Mouse (Mus musculus): ENCODE results near the gene Jak2.

The Jak2 gene

GRCm38 (mm10) chr19:29297366-29297765 is 45.7 kb downstream of the Jak2 start:
- in situ Hi-C loops (cut with MseI, MboI): no loop called here

DNA sequence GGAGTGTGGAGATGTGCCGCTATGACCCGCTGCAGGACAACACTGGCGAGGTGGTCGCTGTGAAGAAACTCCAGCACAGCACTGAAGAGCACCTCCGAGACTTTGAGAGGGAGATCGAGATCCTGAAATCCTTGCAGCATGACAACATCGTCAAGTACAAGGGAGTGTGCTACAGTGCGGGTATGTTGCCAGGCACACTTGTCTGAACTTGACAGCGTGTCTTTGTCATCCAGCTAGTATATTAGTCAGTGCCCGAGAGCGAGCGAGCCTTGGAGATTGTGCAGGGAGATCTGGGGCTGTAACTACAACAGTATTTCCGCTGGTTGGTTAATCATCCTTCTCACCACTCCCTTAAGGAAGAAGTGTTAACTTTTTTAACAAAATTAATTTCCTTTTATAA is 49.3 kb downstream of the Jak2 start:
- in situ Hi-C loops (cut with MseI, MboI): no loop called here

DNA sequence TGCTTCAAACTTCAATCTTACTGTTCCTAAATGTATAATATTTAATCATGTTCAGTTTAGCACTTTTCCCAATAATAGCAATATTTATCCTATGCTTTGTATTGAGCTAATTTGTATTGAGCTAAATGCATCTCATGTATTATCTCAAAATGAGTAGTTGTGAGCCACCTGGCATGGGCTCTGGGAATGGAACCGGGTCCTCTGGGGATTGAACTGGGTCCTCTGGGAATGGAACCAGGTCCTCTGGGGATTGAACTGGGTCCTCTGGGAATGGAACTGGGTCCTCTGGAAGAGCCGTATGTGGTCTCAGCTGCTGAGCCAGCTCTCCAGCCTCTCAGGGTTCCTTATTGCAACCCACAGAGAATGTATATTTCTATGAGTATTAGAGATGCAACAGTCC is 50.5 kb downstream of the Jak2 start:
- in situ Hi-C loops (cut with MseI, MboI): no loop called here

- in situ Hi-C loops (cut with MseI, MboI): no loop called here
Measured at GRCm38 (mm10) chr19:29308832-29309231, 57.2 kb downstream of the Jak2 start.

GRCm38 (mm10) chr19:29311791-29312190 is 60.2 kb downstream of the Jak2 start:
- in situ Hi-C loops (cut with MseI, MboI): no loop called here

DNA sequence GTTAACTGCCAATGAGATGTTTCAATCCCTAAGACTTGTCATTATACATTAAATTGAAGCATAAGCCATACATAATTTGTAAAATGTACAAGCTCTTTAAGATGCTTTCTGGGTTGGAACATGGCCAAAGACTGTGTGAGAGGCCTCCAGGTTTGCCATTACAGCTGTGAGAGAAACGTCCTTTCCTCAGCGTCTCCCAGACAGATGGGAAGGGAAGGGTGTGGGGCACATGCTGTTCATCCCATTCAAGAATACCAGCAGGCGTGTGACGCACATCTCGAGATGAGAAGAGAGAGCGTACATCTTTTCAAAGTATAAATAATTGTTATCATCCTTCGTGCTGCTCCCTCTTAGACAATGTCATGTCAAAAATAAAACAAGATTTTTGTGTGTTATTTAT is 61.0 kb downstream of the Jak2 start:
- in situ Hi-C loops (cut with MseI, MboI): no loop called here

DNA sequence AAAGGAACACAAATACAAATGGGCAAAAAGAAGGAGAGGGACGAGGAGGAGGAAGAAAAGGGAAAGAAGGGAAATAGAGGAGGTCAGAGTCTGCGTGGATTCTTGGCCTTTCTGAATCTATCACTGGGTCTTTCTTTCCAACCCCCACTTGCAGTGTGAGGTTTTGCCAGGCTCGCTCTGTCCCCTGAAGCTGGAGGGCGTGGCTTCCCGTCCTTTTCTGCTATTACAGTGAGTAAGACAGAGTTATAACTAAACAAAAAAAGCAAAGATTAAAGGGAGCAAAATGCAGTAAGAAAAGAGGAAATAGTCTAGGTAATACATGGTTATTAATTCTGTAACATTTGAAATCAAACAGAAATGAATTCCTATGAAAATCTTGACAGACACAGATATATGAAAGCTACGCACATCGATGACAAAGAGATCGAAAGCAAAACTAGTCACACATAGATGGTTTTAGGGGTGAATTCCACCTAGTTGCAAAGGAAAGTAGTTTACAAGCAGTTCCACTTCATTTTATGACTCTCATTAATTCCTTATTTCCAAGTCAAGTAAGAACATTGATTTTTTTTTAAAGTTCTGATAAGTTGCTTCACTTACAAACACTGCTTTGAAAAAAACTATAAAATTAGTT is 71.9 kb downstream of the Jak2 start:
- in situ Hi-C loops (cut with MseI, MboI): no loop called here

DNA sequence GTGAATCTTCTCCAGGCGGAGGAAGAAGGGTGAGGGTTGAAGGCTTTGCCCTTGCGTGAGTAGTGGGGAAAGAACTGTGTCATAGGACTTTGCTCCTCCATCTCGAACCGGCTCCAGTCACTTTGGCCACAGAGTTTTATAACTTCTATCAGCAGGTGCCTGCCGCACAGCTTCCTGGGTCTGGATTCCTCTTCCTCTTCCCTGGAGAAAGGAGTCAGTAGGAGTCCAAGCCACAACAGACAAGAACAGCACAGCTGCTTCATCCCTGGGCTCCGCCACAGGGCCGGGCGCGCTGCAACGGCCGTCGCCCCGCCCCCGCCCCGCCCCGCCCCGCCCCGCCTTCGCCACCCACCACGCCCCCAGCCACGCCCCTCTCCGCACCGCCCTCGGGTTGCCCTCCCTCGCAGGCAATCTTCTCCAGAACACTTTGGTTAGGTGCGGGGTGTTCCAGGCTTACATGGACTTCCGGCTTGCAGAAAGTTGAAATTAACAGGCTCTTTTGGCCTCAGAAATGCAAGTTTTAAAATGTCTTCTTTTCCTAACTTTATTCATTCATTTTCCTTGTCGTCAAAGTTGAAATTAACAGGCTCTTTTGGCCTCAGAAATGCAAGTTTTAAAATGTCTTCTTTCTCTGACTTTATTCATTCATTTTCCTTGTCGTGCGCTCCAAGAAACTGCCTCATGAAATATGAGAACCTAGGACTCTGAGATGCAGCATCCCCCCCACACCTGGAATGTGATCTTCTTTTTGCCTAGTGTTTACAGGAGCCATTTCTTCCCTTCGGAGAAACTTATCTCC is 73.6 kb downstream of the Jak2 start, which contains the start of gene Insl6:
TSS of gene Insl6 (minus strand) at position 304 of the 799 bp plus-strand sequence.
- in situ Hi-C loops (cut with MseI, MboI): no loop called here

- in situ Hi-C loops (cut with MseI, MboI): no loop called here
Measured at GRCm38 (mm10) chr19:29325852-29326180, 74.2 kb downstream of the Jak2 start.

GRCm38 (mm10) chr19:29326396-29326795 is 74.8 kb downstream of the Jak2 start:
- in situ Hi-C loops (cut with MseI, MboI): no loop called here

DNA sequence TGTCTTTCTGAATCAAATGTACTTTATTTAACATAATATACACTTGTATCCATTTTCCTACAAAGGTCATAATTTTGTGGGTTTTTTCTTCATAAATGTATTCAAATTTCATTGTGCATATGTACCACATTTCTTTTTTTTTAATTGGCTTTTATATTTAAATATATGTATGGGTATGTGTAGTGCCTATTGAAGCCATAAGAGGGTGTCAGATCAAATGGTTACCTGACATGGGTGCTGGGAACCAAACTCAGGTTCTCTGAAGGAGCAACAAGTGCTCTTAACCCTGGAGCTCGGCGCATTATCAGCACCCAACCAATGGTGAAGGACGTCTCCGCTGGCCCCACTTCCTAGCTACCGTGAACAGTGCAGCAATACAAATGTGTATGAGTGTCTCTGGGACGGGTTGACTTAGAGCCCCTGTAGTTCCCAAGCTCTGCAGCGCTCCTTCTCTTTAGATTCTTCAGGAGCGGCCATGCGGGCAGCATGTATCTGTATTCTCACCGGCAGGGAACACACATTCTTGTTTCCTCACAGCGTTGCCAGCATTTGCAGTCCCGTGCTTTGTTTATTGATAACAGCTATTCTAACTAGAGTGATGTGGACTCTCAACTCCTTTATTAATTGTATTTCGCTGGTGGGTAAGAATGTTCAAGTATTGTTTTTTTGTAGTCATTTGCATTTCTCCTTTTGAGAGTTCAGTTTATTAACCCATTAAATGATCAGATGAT is 75.4 kb downstream of the Jak2 start:
- in situ Hi-C loops (cut with MseI, MboI): no loop called here

- in situ Hi-C loops (cut with MseI, MboI): no loop called here
Measured at GRCm38 (mm10) chr19:29334068-29334745, 82.6 kb downstream of the Jak2 start, which contains the start of gene Rln1. TSS of gene Rln1 (minus strand) at chr19:29334670.

- in situ Hi-C loops (cut with MseI, MboI): no loop called here
Measured at GRCm38 (mm10) chr19:29336624-29337023, 85.0 kb downstream of the Jak2 start.

GRCm38 (mm10) chr19:29341029-29341428 is 89.4 kb downstream of the Jak2 start:
- in situ Hi-C loops (cut with MseI, MboI): no loop called here

DNA sequence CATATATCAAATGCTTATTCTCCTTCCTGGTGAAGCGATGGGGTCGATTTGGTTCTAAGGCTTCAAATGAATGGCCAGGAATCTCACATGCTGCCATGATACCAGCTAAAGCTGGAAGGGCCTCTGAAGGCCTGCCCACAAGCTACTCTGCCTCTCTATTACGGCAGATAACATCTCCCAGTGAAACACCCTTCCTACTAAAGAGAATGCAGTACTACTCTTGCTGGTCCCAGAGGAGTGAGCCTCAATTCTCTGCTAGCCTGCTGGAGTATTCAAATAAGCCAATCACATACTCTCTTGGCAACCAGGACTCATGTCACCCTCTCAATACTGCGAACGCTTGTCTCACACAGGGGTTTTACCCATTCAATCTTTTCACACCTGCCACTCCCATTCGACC is 90.7 kb downstream of the Jak2 start:
- in situ Hi-C loops (cut with MseI, MboI): no loop called here

DNA sequence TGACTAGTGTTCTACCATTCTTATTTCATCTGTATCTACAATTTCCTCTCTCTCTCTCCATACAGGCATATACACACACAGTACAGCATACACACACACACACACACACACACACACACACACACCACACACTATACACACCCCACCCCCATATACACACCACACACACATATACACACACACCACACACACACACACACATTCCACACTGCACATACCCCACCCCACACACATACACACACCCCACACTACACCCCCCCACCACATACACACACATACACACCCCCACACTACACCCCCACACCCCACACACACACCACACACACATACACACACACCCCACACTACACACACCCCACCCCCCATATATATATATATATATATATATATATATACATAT is 93.2 kb downstream of the Jak2 start:
- in situ Hi-C loops (cut with MseI, MboI): no loop called here

GRCm38 (mm10) chr19:29345636-29346035 is 94.0 kb downstream of the Jak2 start:
- in situ Hi-C loops (cut with MseI, MboI): no loop called here

GRCm38 (mm10) chr19:29350991-29351390 is 99.4 kb downstream of the Jak2 start:
- in situ Hi-C loops (cut with MseI, MboI): loop anchor here (10.0 kb wide), 1 partner anchor 286 kb away; no protein-coding TSS in a partner anchor

DNA sequence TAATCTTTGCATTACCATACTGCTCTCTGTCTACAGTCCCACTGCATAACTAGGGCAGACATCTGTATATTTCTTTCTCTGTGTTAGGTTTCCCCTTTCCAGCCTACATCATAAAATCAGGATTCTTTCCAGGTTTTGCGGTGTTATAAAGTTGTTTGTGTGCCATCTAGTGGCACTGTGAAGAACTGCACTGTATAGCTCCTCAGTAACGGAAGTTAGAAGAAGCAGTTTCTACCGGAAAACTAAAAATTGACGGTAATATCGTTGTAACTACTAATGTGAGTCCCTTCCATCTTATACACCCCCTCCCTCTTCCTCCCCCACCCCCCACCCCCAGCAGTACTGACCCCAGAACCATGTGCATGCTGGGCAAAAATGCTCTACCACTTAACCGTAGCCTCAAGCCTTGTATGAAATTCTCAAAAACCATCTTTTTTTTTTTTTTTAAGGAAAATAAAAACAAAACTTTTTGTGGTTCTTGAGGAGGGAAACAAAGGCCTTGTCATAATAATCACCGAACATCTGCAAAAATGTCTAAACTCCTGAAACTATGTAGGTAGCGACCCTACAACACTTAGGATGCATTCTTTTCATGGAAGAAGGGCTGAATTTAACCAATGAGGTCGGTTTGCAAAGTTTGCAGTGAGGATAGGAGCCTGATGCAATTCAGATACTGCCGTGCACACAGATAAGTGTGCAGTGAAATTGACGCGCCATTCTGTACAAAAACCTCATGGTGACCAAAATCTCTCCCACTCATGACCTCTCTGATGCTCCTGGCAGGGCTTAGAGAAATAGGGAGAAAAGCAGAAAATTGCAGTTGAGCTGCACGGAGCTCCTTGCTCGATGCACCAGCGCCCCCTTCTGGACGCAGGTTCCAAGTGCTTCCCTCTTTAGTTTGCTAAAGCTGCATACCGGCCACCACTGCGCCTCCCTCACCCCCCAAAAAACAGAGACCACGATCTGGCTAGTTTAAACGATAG is 103.6 kb downstream of the Jak2 start:
- in situ Hi-C loops (cut with MseI, MboI): loop anchor here (10.0 kb wide), 1 partner anchor 290 kb away; no protein-coding TSS in a partner anchor

- in situ Hi-C loops (cut with MseI, MboI): loop anchor here (10.0 kb wide), 1 partner anchor 291 kb away; no protein-coding TSS in a partner anchor
Measured at GRCm38 (mm10) chr19:29356281-29356680, 104.7 kb downstream of the Jak2 start.

Data from mouse trophoblast stem cell (cell line).